Mouse (Mus musculus): ENCODE data around the gene Rhebl1. TPM values are rescaled to one million over a fixed set of nuclear protein-coding genes. Genes with fewer than 3 reads are reported as not detected.

Rhebl1 gene
- polyA plus RNA-seq, 1 experiment from 2014 or later, result 6.5 TPM

DNA sequence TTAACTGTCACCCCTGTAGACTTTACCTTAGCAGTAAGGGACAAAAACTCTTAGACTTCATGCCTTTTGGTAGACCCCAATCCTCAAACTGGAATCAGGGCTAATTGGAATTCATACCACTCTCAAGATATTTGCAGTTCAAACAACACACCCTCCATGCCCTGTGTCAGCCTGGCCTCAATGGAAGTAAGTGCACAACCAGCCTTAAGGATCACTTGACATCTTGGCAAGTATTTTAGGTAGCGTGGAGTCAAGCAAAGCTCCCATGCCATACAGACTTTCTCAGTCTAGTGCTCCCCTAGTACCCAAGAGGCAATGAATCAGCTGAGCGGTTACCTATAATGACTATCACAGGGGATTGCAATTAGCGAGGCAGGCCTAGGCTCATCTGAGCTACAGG is 36.7 kb upstream of the Rhebl1 start:
- H3K36me3 ChIP-seq (ENCODE audit: control insufficient read depth, insufficient read depth, low read length), result no peaks in the 10 kb centered on the region; the same call in 1 of the 2 replicates
- no peak overlapping the region for H3K9ac ChIP-seq (ENCODE audit: low read depth, low read length)
- H3K9me3 ChIP-seq (replicated peaks; ENCODE audit: control insufficient read depth, low read length), result no peaks in the 10 kb centered on the region
- ATAC-seq (replicated peaks; ENCODE audit: insufficient number of reproducible peaks, low FRiP score, low TSS enrichment), result no peak
- H3K4me3 ChIP-seq (ENCODE audit: low read depth, low read length), result no peak overlapping the region
- no peak overlapping the region for H3K27ac ChIP-seq (ENCODE audit: low read depth, low read length)
- no peaks in the 10 kb centered on the region for H3K27me3 ChIP-seq (ENCODE audit: control insufficient read depth, insufficient read depth, low read length)
- no peak overlapping the region for H3K4me2 ChIP-seq
- H3K4me1 ChIP-seq (ENCODE audit: control insufficient read depth, insufficient read depth, low read length), result peaks cover 9% of the 10 kb centered on the region; the same call in 1 of the 2 replicates
- WGBS (ENCODE audit: insufficient replicate concordance), result 86% methylated on average over 3 of the region's 3 CpGs

DNA sequence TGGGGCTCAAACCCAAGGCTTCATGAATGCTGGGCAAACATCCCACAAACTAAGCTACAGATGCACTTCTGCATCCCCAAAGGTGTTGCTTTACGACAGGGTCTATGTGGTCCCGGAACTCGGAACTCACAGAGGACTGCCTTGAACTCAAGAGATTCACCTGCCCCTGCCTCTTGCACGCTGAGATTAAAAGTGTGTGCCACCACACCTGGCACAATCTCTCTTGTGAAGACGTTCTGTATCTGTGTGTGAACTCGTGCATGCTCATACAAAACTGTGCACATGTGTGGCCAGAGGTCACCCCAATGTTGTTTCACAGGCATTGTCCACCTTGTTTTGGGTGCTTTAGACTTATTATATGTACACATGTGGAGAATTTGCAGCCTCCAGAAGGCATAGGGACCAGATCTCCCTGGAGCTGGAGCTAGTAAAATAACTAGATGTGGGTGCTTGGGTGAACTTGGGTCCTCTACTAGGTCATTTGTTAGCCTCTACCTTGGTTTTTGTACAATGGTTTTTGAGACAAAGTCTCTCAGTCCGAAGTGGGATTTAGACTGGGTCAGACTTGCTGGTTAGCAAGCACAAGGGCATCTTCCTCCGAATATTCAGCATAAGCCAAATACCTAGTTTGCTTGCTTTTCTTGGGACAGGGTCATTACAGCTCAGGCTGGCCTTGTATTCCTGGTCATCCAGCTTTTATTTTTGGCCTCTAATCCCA is 35.8 kb upstream of the Rhebl1 start:
- Histone ChIP-seq H3K9ac (ENCODE audit: low read depth, low read length) (no peak overlapping the region), H3K4me2 (no peak overlapping the region), H3K9me3 (replicated peaks; ENCODE audit: control insufficient read depth, low read length) (no peaks in the 10 kb centered on the region), H3K27me3 (ENCODE audit: control insufficient read depth, insufficient read depth, low read length) (no peaks in the 10 kb centered on the region), H3K4me1 (ENCODE audit: control insufficient read depth, insufficient read depth, low read length) (peaks cover 1% of the 10 kb centered on the region; the same call in 1 of the 2 replicates), H3K36me3 (ENCODE audit: control insufficient read depth, insufficient read depth, low read length) (no peaks in the 10 kb centered on the region; the same call in 1 of the 2 replicates), H3K4me3 (ENCODE audit: low read depth, low read length) (no peak overlapping the region), H3K27ac (ENCODE audit: low read depth, low read length) (no peak overlapping the region)
- WGBS (ENCODE audit: insufficient replicate concordance), result 48% methylated on average over 8 of the region's 8 CpGs
- no peak for ATAC-seq (replicated peaks; ENCODE audit: insufficient number of reproducible peaks, low FRiP score, low TSS enrichment)

GRCm38 (mm10) chr15:98928598-98929240 is 34.4 kb upstream of the Rhebl1 start:
- H3K9ac ChIP-seq (ENCODE audit: low read depth, low read length), result no peak overlapping the region
- 14% methylated on average over 13 of the region's 13 CpGs for whole genome bisulfite sequencing (ENCODE audit: insufficient replicate concordance)
- H3K9me3 ChIP-seq (replicated peaks; ENCODE audit: control insufficient read depth, low read length), result no peaks in the 10 kb centered on the region
- peak overlapping the region; percentile 42; the same call in 1 of the 2 replicates for H3K27ac ChIP-seq (ENCODE audit: low read depth, low read length)
- peak; percentile 55; the same call in 1 of the 2 replicates for ATAC-seq (replicated peaks; ENCODE audit: insufficient number of reproducible peaks, low FRiP score, low TSS enrichment)
- no peaks in the 10 kb centered on the region for H3K4me1 ChIP-seq (ENCODE audit: control insufficient read depth, insufficient read depth, low read length)
- H3K4me3 ChIP-seq (ENCODE audit: low read depth, low read length), result no peak overlapping the region
- H3K27me3 ChIP-seq (ENCODE audit: control insufficient read depth, insufficient read depth, low read length), result no peaks in the 10 kb centered on the region
- no peak overlapping the region for H3K4me2 ChIP-seq
- H3K36me3 ChIP-seq (ENCODE audit: control insufficient read depth, insufficient read depth, low read length), result no peaks in the 10 kb centered on the region; the same call in 1 of the 2 replicates

DNA sequence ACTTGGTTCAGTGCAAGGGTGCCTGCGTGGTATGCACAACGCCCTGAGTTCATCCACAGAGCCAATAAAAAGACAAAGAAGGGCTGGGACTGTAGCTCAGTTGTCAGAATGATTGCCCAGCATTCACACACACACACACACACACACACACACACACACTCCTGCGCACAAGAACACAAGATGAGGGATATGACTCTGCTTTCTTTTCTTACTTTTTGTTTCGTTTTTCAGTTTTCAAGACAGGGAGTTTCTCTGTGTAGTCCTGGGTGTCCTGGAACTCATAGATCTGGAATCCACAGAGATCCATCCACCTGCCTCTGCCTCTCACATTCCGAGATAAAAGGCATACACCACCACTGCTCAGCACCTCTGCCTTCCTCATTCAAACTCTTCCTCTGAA is 33.2 kb upstream of the Rhebl1 start:
- ATAC-seq (replicated peaks; ENCODE audit: insufficient number of reproducible peaks, low FRiP score, low TSS enrichment), result no peak

DNA sequence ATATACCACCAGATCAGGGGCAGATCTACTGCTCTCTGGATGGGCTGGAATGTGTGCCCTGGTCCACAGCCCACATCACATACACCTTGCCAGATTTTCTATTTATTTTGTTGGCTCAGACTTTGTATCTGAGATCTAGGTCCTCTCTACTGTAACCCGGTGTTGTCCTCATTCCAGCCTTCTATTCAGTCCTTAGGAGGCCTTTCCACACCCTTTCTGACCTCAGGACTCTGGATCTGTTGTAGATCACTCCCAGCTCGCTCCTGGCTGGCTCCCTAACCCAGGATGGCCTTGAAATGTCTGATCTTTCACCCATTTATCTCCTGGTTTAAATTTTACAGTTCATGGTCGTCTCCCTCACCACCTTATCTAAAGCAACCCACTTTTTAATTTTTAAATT is 30.3 kb upstream of the Rhebl1 start:
- Histone ChIP-seq H3K27me3 (ENCODE audit: control insufficient read depth, insufficient read depth, low read length) (no peaks in the 10 kb centered on the region), H3K36me3 (ENCODE audit: control insufficient read depth, insufficient read depth, low read length) (no peaks in the 10 kb centered on the region), H3K27ac (ENCODE audit: low read depth, low read length) (no peak overlapping the region), H3K4me1 (ENCODE audit: control insufficient read depth, insufficient read depth, low read length) (no peaks in the 10 kb centered on the region), H3K4me3 (ENCODE audit: low read depth, low read length) (no peak overlapping the region), H3K9me3 (replicated peaks; ENCODE audit: control insufficient read depth, low read length) (no peaks in the 10 kb centered on the region), H3K4me2 (no peak overlapping the region), H3K9ac (ENCODE audit: low read depth, low read length) (no peak overlapping the region)
- ATAC-seq (replicated peaks; ENCODE audit: insufficient number of reproducible peaks, low FRiP score, low TSS enrichment), result no peak
- WGBS (ENCODE audit: insufficient replicate concordance), result 66% methylated on average over 3 of the region's 3 CpGs

More for the DNA sequence above, 33.2 kb upstream of the Rhebl1 start:
- Histone ChIP-seq H3K36me3 (ENCODE audit: control insufficient read depth, insufficient read depth, low read length) (no peaks in the 10 kb centered on the region), H3K27ac (ENCODE audit: low read depth, low read length) (no peak overlapping the region), H3K4me2 (no peak overlapping the region), H3K27me3 (ENCODE audit: control insufficient read depth, insufficient read depth, low read length) (no peaks in the 10 kb centered on the region), H3K9me3 (replicated peaks; ENCODE audit: control insufficient read depth, low read length) (no peaks in the 10 kb centered on the region), H3K4me1 (ENCODE audit: control insufficient read depth, insufficient read depth, low read length) (no peaks in the 10 kb centered on the region), H3K9ac (ENCODE audit: low read depth, low read length) (no peak overlapping the region), H3K4me3 (ENCODE audit: low read depth, low read length) (no peak overlapping the region)
- WGBS (ENCODE audit: insufficient replicate concordance), result 83% methylated on average over 5 of the region's 5 CpGs

DNA sequence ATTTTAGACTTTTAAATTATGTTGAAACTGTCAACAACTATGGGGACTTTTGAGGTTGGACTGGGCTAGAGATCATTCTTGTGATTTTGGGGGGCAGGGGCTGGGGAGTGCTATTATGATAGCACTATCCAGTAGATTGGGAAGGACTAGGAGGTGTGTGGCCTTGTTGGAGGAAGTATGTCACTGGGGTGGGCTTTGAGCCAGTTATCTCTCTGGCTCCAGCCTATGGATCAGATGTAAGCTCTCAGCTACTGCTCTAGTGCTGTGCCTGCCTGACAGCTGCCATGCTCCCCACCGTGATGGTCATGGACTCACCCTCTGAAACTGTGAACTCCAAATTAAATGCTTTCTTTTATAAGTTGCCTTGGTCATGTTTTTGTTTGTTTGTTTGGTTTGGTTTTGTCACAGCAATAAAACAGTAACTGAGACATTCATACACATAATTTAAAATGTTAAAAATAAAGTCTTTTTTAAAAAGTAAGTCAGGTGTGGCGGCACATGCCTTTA is 28.7 kb upstream of the Rhebl1 start:
- no peak overlapping the region for H3K4me2 ChIP-seq
- no peaks in the 10 kb centered on the region for H3K36me3 ChIP-seq (ENCODE audit: control insufficient read depth, insufficient read depth, low read length)
- ATAC-seq (replicated peaks; ENCODE audit: insufficient number of reproducible peaks, low FRiP score, low TSS enrichment), result no peak
- WGBS (ENCODE audit: insufficient replicate concordance), result 76% methylated on average over 2 of the region's 2 CpGs
- no peaks in the 10 kb centered on the region for H3K9me3 ChIP-seq (replicated peaks; ENCODE audit: control insufficient read depth, low read length)
- no peaks in the 10 kb centered on the region for H3K27me3 ChIP-seq (ENCODE audit: control insufficient read depth, insufficient read depth, low read length)
- H3K4me1 ChIP-seq (ENCODE audit: control insufficient read depth, insufficient read depth, low read length), result no peaks in the 10 kb centered on the region
- H3K27ac ChIP-seq (ENCODE audit: low read depth, low read length), result no peak overlapping the region
- H3K4me3 ChIP-seq (ENCODE audit: low read depth, low read length), result no peak overlapping the region
- no peak overlapping the region for H3K9ac ChIP-seq (ENCODE audit: low read depth, low read length)

- 50% methylated on average over 3 of the region's 3 CpGs for WGBS (ENCODE audit: insufficient replicate concordance)
- Histone ChIP-seq H3K9ac (ENCODE audit: low read depth, low read length) (no peak overlapping the region), H3K27ac (ENCODE audit: low read depth, low read length) (no peak overlapping the region), H3K36me3 (ENCODE audit: control insufficient read depth, insufficient read depth, low read length) (no peaks in the 10 kb centered on the region), H3K4me3 (ENCODE audit: low read depth, low read length) (no peak overlapping the region), H3K4me2 (no peak overlapping the region), H3K27me3 (ENCODE audit: control insufficient read depth, insufficient read depth, low read length) (no peaks in the 10 kb centered on the region), H3K9me3 (replicated peaks; ENCODE audit: control insufficient read depth, low read length) (no peaks in the 10 kb centered on the region), H3K4me1 (ENCODE audit: control insufficient read depth, insufficient read depth, low read length) (no peaks in the 10 kb centered on the region)
- no peak for ATAC-seq (replicated peaks; ENCODE audit: insufficient number of reproducible peaks, low FRiP score, low TSS enrichment)
Measured at GRCm38 (mm10) chr15:98922581-98922980, 28.2 kb upstream of the Rhebl1 start.

DNA sequence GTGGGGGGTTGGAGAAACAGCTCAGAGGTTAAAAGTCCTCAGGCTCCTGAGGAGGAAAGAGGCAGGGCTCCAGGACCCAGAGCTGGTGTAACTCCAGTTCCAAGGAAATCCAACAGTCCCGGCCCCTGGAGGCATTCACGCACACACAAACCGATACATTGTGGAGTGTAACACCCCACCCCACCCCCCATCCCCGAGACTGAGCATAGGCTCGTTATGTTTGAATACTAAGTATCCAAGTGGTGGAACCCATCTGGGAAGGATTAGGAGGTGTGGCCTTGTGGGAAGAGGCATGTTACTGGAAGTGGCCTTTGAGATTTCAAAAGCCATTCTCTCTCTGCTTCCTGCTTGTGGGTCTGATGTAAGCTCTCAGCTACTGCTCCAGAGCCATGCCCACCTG is 27.2 kb upstream of the Rhebl1 start:
- no peak for ATAC-seq (replicated peaks; ENCODE audit: insufficient number of reproducible peaks, low FRiP score, low TSS enrichment)
- WGBS (ENCODE audit: insufficient replicate concordance), result 76% methylated on average over 5 of the region's 5 CpGs
- Histone ChIP-seq H3K27me3 (ENCODE audit: control insufficient read depth, insufficient read depth, low read length) (no peaks in the 10 kb centered on the region), H3K4me3 (ENCODE audit: low read depth, low read length) (no peak overlapping the region), H3K4me2 (no peak overlapping the region), H3K36me3 (ENCODE audit: control insufficient read depth, insufficient read depth, low read length) (no peaks in the 10 kb centered on the region), H3K9ac (ENCODE audit: low read depth, low read length) (no peak overlapping the region), H3K27ac (ENCODE audit: low read depth, low read length) (no peak overlapping the region), H3K4me1 (ENCODE audit: control insufficient read depth, insufficient read depth, low read length) (peaks cover 5% of the 10 kb centered on the region), H3K9me3 (replicated peaks; ENCODE audit: control insufficient read depth, low read length) (no peaks in the 10 kb centered on the region)

Data from heart, embryonic 11.5 days (tissue).